In genomic region chr16:33508082-33508481, GRCm38 (mm10) we compare ENCODE assay signal across 21 mouse cellular contexts. TPM values are rescaled to one million over a fixed set of nuclear protein-coding genes. Genes with fewer than 3 reads are reported as not detected.
"Had no signal": no experiment of that assay in that cellular context is flagged by ENCODE, and none has a peak within 500 bp of the region (broad histone marks: within the 10 kb centered on the region; RNA-seq: fewer than 3 reads in every experiment).

No protein-coding gene starts in this region.

- H3K9ac ChIP-seq: lung, embryonic 14.5 days; midbrain, embryonic 12.5 days; neural tube, embryonic 13.5 days; neural tube, embryonic 15.5 days had no signal

- H3K27me3 ChIP-seq: midbrain, embryonic 12.5 days; neural tube, embryonic 13.5 days; neural tube, embryonic 15.5 days had no signal

- DNase-seq: lung, adult 18-20 months; lung, embryonic 14.5 days; lung, postnatal 10 days; lung, postnatal 4 days; midbrain, embryonic 14.5 days; retina, postnatal 1 day; right cerebral cortex, adult 18-20 months; right cerebral cortex, postnatal 25 days; right cerebral cortex, postnatal 4 days; spleen, adult 18-20 months; thymus, adult 18-20 months; thymus, postnatal 14 days; thymus, postnatal 36 days had no signal

- ATAC-seq: midbrain, embryonic 16.5 days had no signal

- H3K4me2 ChIP-seq: lung, embryonic 14.5 days; midbrain, embryonic 12.5 days; neural tube, embryonic 13.5 days; neural tube, embryonic 15.5 days had no signal

- H3K27ac ChIP-seq: midbrain, embryonic 10.5 days; midbrain, embryonic 12.5 days; neural tube, embryonic 13.5 days; neural tube, embryonic 15.5 days had no signal

- H3K4me3 ChIP-seq: midbrain, embryonic 10.5 days; midbrain, embryonic 12.5 days; myocyte; neural tube, embryonic 13.5 days; neural tube, embryonic 15.5 days had no signal

- H3K4me1 ChIP-seq: midbrain, embryonic 10.5 days; midbrain, embryonic 12.5 days; neural tube, embryonic 13.5 days; neural tube, embryonic 15.5 days had no signal

- H3K9me3 ChIP-seq: midbrain, embryonic 10.5 days had no signal

RNA-seq across cellular contexts. Expression of gene Slc12a8, which starts 9.0 kb away (rescaled TPM):
- total RNA-seq: megakaryocyte, adult 5-6 weeks; megakaryocyte-erythroid progenitor cell, adult 5-6 weeks had no signal
